Mouse (Mus musculus) lung, postnatal 10 days (tissue): Measurements from ENCODE around the gene Efhd1.

Experiments used
- DNase-seq: peaks from one replicate; pipeline ENCODE4 v3.0.0; 2021

Gene Efhd1

GRCm38 (mm10) chr1:87270641-87271467 is 6.7 kb downstream of the Efhd1 start:
- DNase-seq = no peak

- DNase-seq = no peak
Observed at GRCm38 (mm10) chr1:87271596-87271995, 7.4 kb downstream of the Efhd1 start.

GRCm38 (mm10) chr1:87272462-87272861 is 8.3 kb downstream of the Efhd1 start:
- DNase-seq = no peak

GRCm38 (mm10) chr1:87273514-87273942 is 9.4 kb downstream of the Efhd1 start:
- peak; percentile 25 for DNase-seq

- no peak for DNase-seq
Observed at GRCm38 (mm10) chr1:87274134-87274533, 10.0 kb downstream of the Efhd1 start.

- DNase-seq = no peak
Observed at GRCm38 (mm10) chr1:87275151-87275550, 11.0 kb downstream of the Efhd1 start.

- no peak for DNase-seq
Observed at GRCm38 (mm10) chr1:87276056-87276455, 11.9 kb downstream of the Efhd1 start.

- DNase-seq = no peak
Observed at GRCm38 (mm10) chr1:87280281-87280680, 16.1 kb downstream of the Efhd1 start.

GRCm38 (mm10) chr1:87281599-87282412 is 17.6 kb downstream of the Efhd1 start:
- DNase-seq = no peak

- no peak for DNase-seq
Observed at GRCm38 (mm10) chr1:87282413-87282788, 18.2 kb downstream of the Efhd1 start.

- DNase-seq = no peak
Observed at GRCm38 (mm10) chr1:87283410-87283960, 19.3 kb downstream of the Efhd1 start.

- DNase-seq = no peak
Observed at GRCm38 (mm10) chr1:87287105-87287504, 22.9 kb downstream of the Efhd1 start.

- DNase-seq = no peak
Observed at GRCm38 (mm10) chr1:87291416-87291815, 27.3 kb downstream of the Efhd1 start.

GRCm38 (mm10) chr1:87292420-87293190 is 28.4 kb downstream of the Efhd1 start:
- peak; percentile 63 for DNase-seq

- no peak for DNase-seq
Observed at GRCm38 (mm10) chr1:87294063-87294710, 30.0 kb downstream of the Efhd1 start.

- no peak for DNase-seq
Observed at GRCm38 (mm10) chr1:87294951-87295350, 30.8 kb downstream of the Efhd1 start.

- DNase-seq = no peak
Observed at GRCm38 (mm10) chr1:87297346-87297925, 33.3 kb downstream of the Efhd1 start.

- no peak for DNase-seq
Observed at GRCm38 (mm10) chr1:87300360-87301286, 36.5 kb downstream of the Efhd1 start.

- DNase-seq = no peak
Observed at GRCm38 (mm10) chr1:87301971-87302370, 37.8 kb downstream of the Efhd1 start.

- DNase-seq = no peak
Observed at GRCm38 (mm10) chr1:87308952-87309351, 44.8 kb downstream of the Efhd1 start.

GRCm38 (mm10) chr1:87309621-87310020 is 45.5 kb downstream of the Efhd1 start:
- no peak for DNase-seq
